Mouse (Mus musculus) heart, embryonic 12.5 days (tissue): ENCODE data around the gene H2al1d. TPM values are rescaled to one million over a fixed set of nuclear protein-coding genes. Genes with fewer than 3 reads are reported as not detected.
"Not testable (repeated sequence)": the region's sequence is repeated elsewhere in the genome, so short reads cannot be mapped to it uniquely, and the experiment has no call there.

Experiments used
- ATAC-seq: fragments of 200-750 bp; cut with Nextera tagmentation; 2 replicates; pipeline ENCODE4 v1.8.0; 2017; ENCODE audit warnings: moderate TSS enrichment, moderate library complexity; ENCODE audit not compliant: insufficient number of reproducible peaks, low FRiP score
- H3K27ac ChIP-seq: fragments of 300-500 bp; sonication (generic); 2 replicates; pipeline ENCODE4 v1.5.1; 2016; ENCODE audit warnings: mild to moderate bottlenecking, moderate library complexity; ENCODE audit not compliant: poor library complexity, severe bottlenecking
- H3K27me3 ChIP-seq: fragments of 300-500 bp; sonication (generic); replicated peaks from 2 replicates; pipeline ENCODE4 v1.6.1; 2016; ENCODE audit warnings: mild to moderate bottlenecking, moderate library complexity
- H3K36me3 ChIP-seq: fragments of 300-500 bp; sonication (generic); 2 replicates; pipeline ENCODE4 v1.6.1; 2016; ENCODE audit warnings: mild to moderate bottlenecking, moderate library complexity
- H3K4me1 ChIP-seq: fragments of 300-500 bp; sonication (generic); replicated peaks from 2 replicates; pipeline ENCODE4 v1.6.1; 2016; ENCODE audit warnings: mild to moderate bottlenecking
- H3K4me2 ChIP-seq: fragments of 300-500 bp; sonication (generic); 2 replicates; pipeline ENCODE4 v1.6.1; 2016; ENCODE audit warnings: mild to moderate bottlenecking, moderate library complexity
- H3K4me3 ChIP-seq: fragments of 300-500 bp; sonication (generic); 2 replicates; pipeline ENCODE4 v1.5.1; 2016; ENCODE audit warnings: mild to moderate bottlenecking
- H3K9ac ChIP-seq: fragments of 300-500 bp; sonication (generic); 2 replicates; pipeline ENCODE4 v1.6.1; 2016; ENCODE audit warnings: mild to moderate bottlenecking, moderate library complexity
- H3K9me3 ChIP-seq: fragments of 300-500 bp; sonication (generic); replicated peaks from 2 replicates; pipeline ENCODE4 v1.6.1; 2016; ENCODE audit warnings: mild to moderate bottlenecking, moderate library complexity
- WGBS: fragments of 180-500 bp; shearing (Covaris S2); methylation state at CpG from one replicate; pipeline ENCODE4 v1.1.7; 2016; 5-methylcytosine and 5-hydroxymethylcytosine counted together
- polyA plus RNA-seq: library from polyadenylated mRNA; unstranded; fragments of >200 nt; fragmentation: Nextera tagmentation; extraction: Ambion mirVana; gene quantifications from 2 replicates; pipeline ENCODE4 v1.2.1, GENCODE M21; 2016

The H2al1d gene
- polyA plus RNA-seq: not detected in 2 replicates

DNA sequence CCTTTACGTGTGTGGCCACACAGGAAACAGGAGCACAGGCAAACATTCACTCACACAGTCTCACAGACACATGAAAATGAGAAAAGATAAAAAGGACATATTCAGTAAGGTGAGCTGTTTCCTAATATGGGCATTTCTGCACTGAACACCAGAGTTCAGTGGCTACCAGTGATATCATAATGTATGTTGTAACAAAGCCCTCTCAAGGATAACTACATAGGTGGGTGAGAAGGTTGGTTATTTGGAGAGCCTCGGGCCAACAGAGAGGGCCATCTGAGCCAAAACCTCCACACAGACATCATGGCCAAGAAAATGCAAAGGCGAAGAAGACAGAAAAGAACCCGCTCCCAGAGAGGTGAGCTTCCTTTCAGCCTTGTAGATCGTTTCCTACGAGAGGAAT, at the start of gene H2al1d:
Gene H2al1d (plus strand): TSS at position 301 of the 400 bp plus-strand sequence.
- H3K27me3 ChIP-seq, H3K4me2 ChIP-seq, H3K4me3 ChIP-seq, H3K9me3 ChIP-seq, H3K27ac ChIP-seq, ATAC-seq, H3K4me1 ChIP-seq, H3K36me3 ChIP-seq, H3K9ac ChIP-seq: not testable (repeated sequence)
- WGBS: no CpG with 5 or more reads among the region's 6 CpGs

DNA sequence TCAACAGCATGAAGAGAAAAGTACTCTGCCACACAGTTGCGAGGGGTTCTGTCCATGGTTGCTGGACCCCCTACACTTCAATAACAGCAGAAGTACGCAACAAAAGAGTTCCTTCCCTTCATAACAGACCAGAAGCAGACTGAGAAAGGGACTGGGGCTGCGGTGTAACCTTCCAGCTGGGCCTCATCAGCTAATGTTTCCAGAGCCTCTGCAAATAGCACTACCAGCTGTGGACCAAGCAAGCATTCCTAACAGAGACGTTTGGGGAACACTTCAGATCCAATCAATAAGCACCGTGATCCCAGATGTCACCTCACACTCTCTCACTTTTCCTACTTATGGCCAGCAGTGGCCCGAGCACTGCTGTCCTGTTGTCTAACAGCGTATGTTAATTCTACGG, 43.7 kb upstream of the H2al1d start:
- no peak for ATAC-seq

DNA sequence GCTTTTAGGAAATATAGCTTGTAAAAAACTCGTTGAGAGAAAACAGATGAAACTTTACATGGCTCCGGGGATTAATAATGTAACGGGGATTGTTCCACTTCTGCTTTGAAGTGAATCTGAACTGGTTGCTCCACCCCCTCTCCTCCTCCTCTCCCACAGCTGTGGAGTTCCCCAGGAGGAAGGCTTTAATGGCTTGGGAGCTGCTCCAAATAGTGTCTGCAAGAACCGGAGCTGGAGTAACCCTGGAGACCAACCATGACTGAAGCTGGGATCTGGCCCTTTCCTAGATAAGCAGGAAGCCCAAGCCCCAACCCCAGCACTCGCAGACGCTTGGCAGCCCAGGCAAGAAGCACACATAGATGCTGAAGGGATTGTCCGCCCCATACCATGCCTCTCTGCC, 40.8 kb upstream of the H2al1d start:
- Histone ChIP-seq H3K4me3 (no peak overlapping the region), H3K4me1 (no peaks in the 10 kb centered on the region), H3K9me3 (no peaks in the 10 kb centered on the region), H3K4me2 (no peak overlapping the region), H3K27me3 (peaks cover 13% of the 10 kb centered on the region), H3K36me3 (no peaks in the 10 kb centered on the region), H3K9ac (no peak overlapping the region), H3K27ac (no peak overlapping the region)
- 51% methylated on average over 7 of the region's 7 CpGs for WGBS
- ATAC-seq: no peak

More for the DNA sequence above, 43.7 kb upstream of the H2al1d start:
- Histone ChIP-seq H3K4me1 (no peaks in the 10 kb centered on the region), H3K27ac (no peak overlapping the region), H3K4me3 (no peak overlapping the region), H3K9ac (no peak overlapping the region), H3K27me3 (peaks cover 12% of the 10 kb centered on the region), H3K9me3 (no peaks in the 10 kb centered on the region), H3K4me2 (no peak overlapping the region), H3K36me3 (no peaks in the 10 kb centered on the region)
- WGBS: 69% methylated on average over 8 of the region's 8 CpGs

DNA sequence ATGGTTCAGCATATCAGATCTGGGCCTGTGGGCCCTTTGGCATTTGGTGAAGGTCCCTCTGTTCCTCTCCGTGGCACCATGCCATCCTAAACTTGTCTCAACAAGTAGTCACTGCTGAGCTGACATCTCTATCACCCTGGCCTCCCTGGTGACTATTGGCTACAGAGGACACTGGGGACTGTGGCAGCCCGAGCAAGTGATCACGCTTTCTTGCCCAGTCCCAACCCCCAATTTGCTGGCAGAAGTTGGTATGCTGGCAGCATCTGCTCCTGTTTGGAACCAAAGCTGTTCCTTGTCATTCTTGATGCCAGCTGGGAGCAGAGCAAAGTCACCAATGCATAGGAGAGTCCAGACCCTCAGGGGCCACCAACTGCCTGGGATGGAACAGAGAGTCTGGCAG, 39.5 kb upstream of the H2al1d start:
- Histone ChIP-seq H3K27ac (no peak overlapping the region), H3K4me3 (no peak overlapping the region), H3K4me1 (no peaks in the 10 kb centered on the region), H3K27me3 (peaks cover 13% of the 10 kb centered on the region), H3K4me2 (no peak overlapping the region), H3K9me3 (no peaks in the 10 kb centered on the region), H3K36me3 (no peaks in the 10 kb centered on the region), H3K9ac (no peak overlapping the region)
- ATAC-seq: no peak
- 79% methylated on average over 3 of the region's 3 CpGs for WGBS

DNA sequence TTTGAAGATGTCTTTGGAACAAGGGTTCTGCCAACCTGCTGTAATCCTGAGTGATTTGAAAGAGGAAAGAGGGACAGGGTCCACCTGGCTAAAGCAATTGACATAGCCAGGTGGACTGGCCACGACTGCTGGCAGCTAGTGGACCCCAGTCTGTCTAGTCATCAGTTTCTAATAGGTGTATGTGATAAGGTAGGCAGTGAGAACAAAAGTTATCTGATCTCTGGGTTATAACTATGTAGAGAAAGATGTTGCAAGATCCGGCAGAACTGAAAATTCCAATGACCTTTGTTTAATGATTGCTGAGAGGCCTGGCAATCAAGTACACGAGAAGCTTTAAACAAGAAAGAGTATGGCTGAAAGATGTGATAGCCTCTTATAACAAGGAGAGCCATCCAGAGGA, 35.4 kb upstream of the H2al1d start:
- no peak overlapping the region for H3K4me2 ChIP-seq
- no peaks in the 10 kb centered on the region for H3K36me3 ChIP-seq
- H3K27me3 ChIP-seq: peaks cover 10% of the 10 kb centered on the region
- ATAC-seq: no peak
- H3K4me1 ChIP-seq: no peaks in the 10 kb centered on the region
- no peaks in the 10 kb centered on the region for H3K9me3 ChIP-seq
- 73% methylated on average over 3 of the region's 3 CpGs for WGBS
- no peak overlapping the region for H3K27ac ChIP-seq
- no peak overlapping the region for H3K9ac ChIP-seq
- H3K4me3 ChIP-seq: no peak overlapping the region

DNA sequence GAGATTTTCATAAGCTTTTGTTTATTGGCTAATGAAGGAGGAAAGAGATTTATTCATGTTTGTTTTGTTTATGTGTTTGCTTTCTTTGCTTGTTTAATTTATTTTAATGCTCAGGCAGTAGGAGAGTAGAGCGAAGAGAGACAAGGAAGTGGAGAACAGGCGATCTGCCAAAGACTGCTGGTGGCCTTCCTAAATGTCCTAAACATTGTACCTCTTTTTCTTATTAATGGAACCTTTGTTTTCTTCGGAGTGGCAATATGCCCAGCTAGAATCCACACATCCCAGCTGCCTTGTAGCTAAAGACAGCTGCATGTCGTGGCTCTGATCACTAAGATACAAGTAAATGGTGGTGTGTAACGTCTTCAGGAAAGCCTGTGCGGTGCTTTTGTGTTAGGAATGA, 31.5 kb upstream of the H2al1d start:
- H3K9ac ChIP-seq: no peak overlapping the region
- no peaks in the 10 kb centered on the region for H3K9me3 ChIP-seq
- H3K4me1 ChIP-seq: no peaks in the 10 kb centered on the region
- peaks cover 7% of the 10 kb centered on the region; the same call in 1 of the 2 replicates for H3K27me3 ChIP-seq
- H3K4me3 ChIP-seq: no peak overlapping the region
- H3K4me2 ChIP-seq: no peak overlapping the region
- H3K27ac ChIP-seq: no peak overlapping the region
- no peak for ATAC-seq
- WGBS: 73% methylated on average over 6 of the region's 6 CpGs
- H3K36me3 ChIP-seq: no peaks in the 10 kb centered on the region

DNA sequence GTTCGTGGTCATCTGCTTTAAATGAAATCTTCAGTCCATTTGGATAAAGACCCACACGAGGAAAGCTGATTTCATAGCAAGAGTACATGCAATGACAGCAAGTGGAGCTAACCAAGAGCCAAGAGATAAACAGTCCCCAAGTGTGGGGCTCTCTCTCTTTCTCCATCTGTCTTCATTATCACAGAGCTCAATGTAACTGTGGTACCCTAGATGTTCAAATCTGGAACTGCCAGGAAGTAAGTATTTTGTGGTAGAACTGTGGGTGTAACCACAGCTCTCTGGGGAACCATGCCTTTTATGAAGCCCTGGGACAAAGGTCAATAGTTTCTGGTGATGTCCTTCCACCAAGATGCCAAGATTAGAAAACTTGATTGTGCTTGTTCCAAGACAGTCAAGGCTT, 27.9 kb upstream of the H2al1d start:
- no peak overlapping the region for H3K4me2 ChIP-seq
- H3K4me3 ChIP-seq: no peak overlapping the region
- no peak overlapping the region for H3K9ac ChIP-seq
- H3K9me3 ChIP-seq: no peaks in the 10 kb centered on the region
- WGBS: 57% methylated on average over 2 of the region's 2 CpGs
- H3K27ac ChIP-seq: no peak overlapping the region
- H3K27me3 ChIP-seq: 0 out of 2 replicates have a peak, but pooled peaks cover 7% of the 10 kb centered on the region
- H3K36me3 ChIP-seq: no peaks in the 10 kb centered on the region
- no peak for ATAC-seq
- H3K4me1 ChIP-seq: no peaks in the 10 kb centered on the region

DNA sequence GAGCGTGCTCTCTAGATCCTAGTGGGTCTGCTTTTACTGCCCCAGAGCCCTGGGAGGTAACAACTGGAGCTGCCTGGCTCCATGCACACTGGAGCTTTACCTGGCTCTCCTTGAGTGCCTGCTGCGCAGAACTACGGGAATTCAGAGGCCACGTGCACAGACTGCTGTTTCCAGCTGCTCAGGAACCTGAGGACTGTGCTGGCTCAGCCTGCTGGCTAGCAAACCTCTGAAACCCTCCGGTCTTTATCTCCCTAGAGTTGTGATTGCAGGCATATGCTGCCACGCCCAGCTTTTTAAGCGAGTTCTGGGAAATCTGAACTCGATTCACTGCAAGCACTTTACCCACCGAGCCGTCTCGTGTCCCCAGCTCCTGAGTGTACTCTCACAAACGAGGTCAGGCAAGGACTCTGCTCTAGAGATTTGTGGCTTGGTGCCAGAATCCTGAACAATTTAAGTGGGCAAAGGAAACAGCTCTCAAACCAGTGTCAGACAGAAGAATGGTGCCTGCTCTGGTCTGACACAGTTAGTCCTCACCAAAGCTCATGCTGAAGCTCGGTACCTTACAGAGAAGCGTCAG, 20.2 kb upstream of the H2al1d start:
- 44% methylated on average over 14 of the region's 14 CpGs for WGBS
- Histone ChIP-seq H3K27me3 (peaks cover 19% of the 10 kb centered on the region; the same call in 1 of the 2 replicates), H3K4me3 (no peak overlapping the region), H3K36me3 (no peaks in the 10 kb centered on the region), H3K9ac (no peak overlapping the region), H3K9me3 (no peaks in the 10 kb centered on the region), H3K4me1 (peaks cover 6% of the 10 kb centered on the region; the same call in 1 of the 2 replicates), H3K27ac (no peak overlapping the region), H3K4me2 (peak overlapping the region; percentile 19; the same call in 1 of the 2 replicates)
- no peak for ATAC-seq

DNA sequence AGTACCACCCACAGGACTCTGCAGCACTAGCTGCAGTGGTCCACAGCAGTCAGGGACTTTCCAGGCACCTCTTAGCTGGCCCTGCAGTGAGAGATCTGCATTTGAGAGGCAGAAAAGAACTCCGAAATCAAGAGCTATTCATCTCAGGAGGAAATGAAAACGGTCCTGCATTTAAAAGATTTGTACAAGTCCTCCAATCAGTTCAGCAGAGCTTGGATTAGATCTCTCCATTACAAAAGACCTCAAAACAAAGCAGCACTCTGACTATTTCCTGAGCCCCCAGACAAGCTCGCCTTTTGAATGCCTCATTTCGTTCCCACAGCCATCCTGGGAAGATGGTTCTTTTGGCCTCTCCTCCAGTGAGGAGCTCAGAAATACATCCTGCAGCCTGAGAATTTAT, 19.4 kb upstream of the H2al1d start:
- ATAC-seq: no peak
- peaks cover 6% of the 10 kb centered on the region; the same call in 1 of the 2 replicates for H3K4me1 ChIP-seq

DNA sequence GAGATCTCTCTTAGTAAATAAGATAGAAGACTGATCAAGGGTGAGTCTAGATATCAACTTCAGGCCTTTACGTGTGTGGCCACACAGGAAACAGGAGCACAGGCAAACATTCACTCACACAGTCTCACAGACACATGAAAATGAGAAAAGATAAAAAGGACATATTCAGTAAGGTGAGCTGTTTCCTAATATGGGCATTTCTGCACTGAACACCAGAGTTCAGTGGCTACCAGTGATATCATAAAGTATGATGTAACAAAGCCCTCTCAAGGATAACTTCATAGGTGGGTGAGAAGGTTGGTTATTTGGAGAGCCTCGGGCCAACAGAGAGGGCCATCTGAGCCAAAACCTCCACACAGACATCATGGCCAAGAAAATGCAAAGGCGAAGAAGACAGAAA, 9.7 kb upstream of the H2al1d start, which contains the start of gene H2al1a:
Gene H2al1a (plus strand): TSS at position 301 of the 400 bp plus-strand sequence.
- H3K4me1 ChIP-seq, H3K27me3 ChIP-seq, H3K9ac ChIP-seq, H3K27ac ChIP-seq, H3K36me3 ChIP-seq, H3K9me3 ChIP-seq, H3K4me2 ChIP-seq, H3K4me3 ChIP-seq, ATAC-seq: not testable (repeated sequence)
- no CpG with 5 or more reads among the region's 3 CpGs for WGBS

More for the DNA sequence above, 19.4 kb upstream of the H2al1d start:
- H3K4me2 ChIP-seq: no peak overlapping the region
- no peak overlapping the region for H3K4me3 ChIP-seq
- no peak overlapping the region for H3K9ac ChIP-seq
- 65% methylated on average over 4 of the region's 4 CpGs for WGBS
- H3K27me3 ChIP-seq: peaks cover 19% of the 10 kb centered on the region; the same call in 1 of the 2 replicates
- no peaks in the 10 kb centered on the region for H3K36me3 ChIP-seq
- H3K9me3 ChIP-seq: no peaks in the 10 kb centered on the region
- no peak overlapping the region for H3K27ac ChIP-seq

DNA sequence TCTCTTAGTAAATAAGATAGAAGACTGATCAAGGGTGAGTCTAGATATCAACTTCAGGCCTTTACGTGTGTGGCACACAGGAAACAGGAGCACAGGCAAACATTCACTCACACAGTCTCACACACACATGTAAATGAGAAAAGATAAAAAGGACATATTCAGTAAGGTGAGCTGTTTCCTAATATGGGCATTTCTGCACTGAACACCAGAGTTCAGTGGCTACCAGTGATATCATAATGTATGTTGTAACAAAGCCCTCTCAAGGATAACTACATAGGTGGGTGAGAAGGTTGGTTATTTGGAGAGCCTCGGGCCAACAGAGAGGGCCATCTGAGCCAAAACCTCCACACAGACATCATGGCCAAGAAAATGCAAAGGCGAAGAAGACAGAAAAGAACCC, 6.5 kb upstream of the H2al1d start, which contains the start of gene H2al1b:
Gene H2al1b (plus strand): TSS at position 301 of the 400 bp plus-strand sequence.
- H3K9ac ChIP-seq, H3K36me3 ChIP-seq, H3K4me2 ChIP-seq, H3K4me1 ChIP-seq, H3K9me3 ChIP-seq, H3K27ac ChIP-seq, H3K27me3 ChIP-seq, ATAC-seq, H3K4me3 ChIP-seq: not testable (repeated sequence)
- WGBS: 75% methylated on average over 1 of the region's 3 CpGs

DNA sequence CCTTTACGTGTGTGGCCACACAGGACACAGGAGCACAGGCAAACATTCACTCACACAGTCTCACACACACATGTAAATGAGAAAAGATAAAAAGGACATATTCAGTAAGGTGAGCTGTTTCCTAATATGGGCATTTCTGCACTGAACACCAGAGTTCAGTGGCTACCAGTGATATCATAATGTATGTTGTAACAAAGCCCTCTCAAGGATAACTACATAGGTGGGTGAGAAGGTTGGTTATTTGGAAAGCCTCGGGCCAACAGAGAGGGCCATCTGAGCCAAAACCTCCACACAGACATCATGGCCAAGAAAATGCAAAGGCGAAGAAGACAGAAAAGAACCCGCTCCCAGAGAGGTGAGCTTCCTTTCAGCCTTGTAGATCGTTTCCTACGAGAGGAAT, 3.3 kb upstream of the H2al1d start, which contains the start of gene H2al1c:
Gene H2al1c (plus strand): TSS at position 301 of the 400 bp plus-strand sequence.
- ATAC-seq, H3K4me1 ChIP-seq, H3K27ac ChIP-seq, H3K9ac ChIP-seq, H3K36me3 ChIP-seq, H3K27me3 ChIP-seq, H3K9me3 ChIP-seq, H3K4me2 ChIP-seq, H3K4me3 ChIP-seq: not testable (repeated sequence)
- WGBS: 58% methylated on average over 1 of the region's 6 CpGs
